Mouse (Mus musculus) E14TG2a.4 (cell line): ENCODE data around the gene Lrriq1.

ENCODE experiments used
- H3K27me3 ChIP-seq: 2 replicates; pipeline ENCODE4 v1.6.1; 2014; ENCODE audit warnings: low read length, control low read depth; ENCODE audit not compliant: insufficient read depth
- H3K36me3 ChIP-seq: 2 replicates; pipeline ENCODE4 v1.6.1; 2014; ENCODE audit warnings: low read length, control low read depth; ENCODE audit not compliant: insufficient read depth
- H3K4me1 ChIP-seq: replicated peaks from 2 replicates; pipeline ENCODE4 v1.6.1; 2014; ENCODE audit warnings: low read depth, low read length, control low read depth
- H3K4me3 ChIP-seq: replicated peaks from 2 replicates; pipeline ENCODE4 v1.5.1; 2014; ENCODE audit warnings: mild to moderate bottlenecking, low read length
- H3K9me3 ChIP-seq: 2 replicates; pipeline ENCODE4 v1.6.1; 2014; ENCODE audit warnings: low read length, control low read depth
- CTCF ChIP-seq: conservative IDR thresholded peaks from 2 replicates; pipeline ENCODE4 v1.5.1; 2014; ENCODE audit warnings: low read length
- NANOG ChIP-seq: IDR thresholded peaks from 2 replicates; pipeline ENCODE4 v1.6.1; 2014; ENCODE audit warnings: borderline replicate concordance, low read length, mixed read lengths
- POU5F1 ChIP-seq: IDR thresholded peaks from 2 replicates; pipeline ENCODE4 v1.6.1; 2014; ENCODE audit warnings: low read length, borderline replicate concordance

The Lrriq1 gene

GRCm38 (mm10) chr10:103026636-103027225 is 209.4 kb downstream of the Lrriq1 start:
- peaks cover 16% of the 10 kb centered on the region for H3K4me1 ChIP-seq
- no peak overlapping the region; the same call in 1 of the 2 replicates for H3K4me3 ChIP-seq
- no peaks in the 10 kb centered on the region for H3K36me3 ChIP-seq
- H3K27me3 ChIP-seq, result peaks cover 53% of the 10 kb centered on the region
- no peak for TF ChIP-seq CTCF
- no peak for TF ChIP-seq POU5F1
- TF ChIP-seq NANOG, result no peak
- H3K9me3 ChIP-seq, result no peaks in the 10 kb centered on the region

GRCm38 (mm10) chr10:103002556-103002955 is 233.6 kb downstream of the Lrriq1 start:
- H3K4me1 ChIP-seq, result no peaks in the 10 kb centered on the region
- H3K9me3 ChIP-seq, result no peaks in the 10 kb centered on the region
- no peaks in the 10 kb centered on the region for H3K36me3 ChIP-seq
- TF ChIP-seq POU5F1, result no peak
- no peak for TF ChIP-seq CTCF
- TF ChIP-seq NANOG, result no peak
- 0 out of 2 replicates have a peak, but pooled peaks cover 2% of the 10 kb centered on the region for H3K27me3 ChIP-seq
- H3K4me3 ChIP-seq, result no peak overlapping the region

GRCm38 (mm10) chr10:103000902-103001301 is 235.2 kb downstream of the Lrriq1 start:
- H3K9me3 ChIP-seq, result no peaks in the 10 kb centered on the region
- H3K27me3 ChIP-seq, result 0 out of 2 replicates have a peak, but pooled peaks cover 2% of the 10 kb centered on the region
- H3K4me3 ChIP-seq, result no peak overlapping the region
- no peak for TF ChIP-seq NANOG
- TF ChIP-seq POU5F1, result no peak
- no peak for TF ChIP-seq CTCF
- H3K4me1 ChIP-seq, result no peaks in the 10 kb centered on the region
- no peaks in the 10 kb centered on the region for H3K36me3 ChIP-seq

- Histone ChIP-seq H3K4me3 (no peak overlapping the region), H3K27me3 (0 out of 2 replicates have a peak, but pooled peaks cover 2% of the 10 kb centered on the region), H3K9me3 (no peaks in the 10 kb centered on the region), H3K4me1 (no peaks in the 10 kb centered on the region), H3K36me3 (no peaks in the 10 kb centered on the region)
- no peak for TF ChIP-seq POU5F1
- no peak for TF ChIP-seq CTCF
- no peak for TF ChIP-seq NANOG
Measured at GRCm38 (mm10) chr10:102999584-102999983, 236.5 kb downstream of the Lrriq1 start.
